Mouse (Mus musculus) frontal cortex, postnatal 10 days (tissue): ENCODE results near the gene Gm10799.
"Not testable (repeated sequence)": the region's sequence is repeated elsewhere in the genome, so short reads cannot be mapped to it uniquely, and the experiment has no call there.

Source experiments
- DNase-seq, 2 experiments: peaks; one replicate each; pipeline ENCODE4 v3.0.0; 2022; ENCODE audit warnings: low spot score in 2 of 2, mixed read lengths in 1 of 2

Gene Gm10799

GRCm38 (mm10) chr2:104069704-104070185, 1.4 kb upstream of the Gm10799 start, which contains the start of gene Cd59b:
Gene Cd59b, plus strand, starts transcription at chr2:104069849.
- no peak for DNase-seq

GRCm38 (mm10) chr2:104065526-104065925, 2.8 kb downstream of the Gm10799 start, which contains the start of gene Gm10912:
Gene Gm10912, plus strand, starts transcription at chr2:104065826.
- not testable (repeated sequence) for DNase-seq

GRCm38 (mm10) chr2:104064152-104064551, 4.2 kb downstream of the Gm10799 start:
- no peak for DNase-seq

GRCm38 (mm10) chr2:104062665-104063064, 5.7 kb downstream of the Gm10799 start:
- DNase-seq: no peak

- no peak for DNase-seq
Observed at GRCm38 (mm10) chr2:104060996-104061395, 7.4 kb downstream of the Gm10799 start.

- no peak for DNase-seq
Observed at GRCm38 (mm10) chr2:104059786-104060185, 8.6 kb downstream of the Gm10799 start.

- DNase-seq: no peak
Observed at GRCm38 (mm10) chr2:104058954-104059353, 9.4 kb downstream of the Gm10799 start.

GRCm38 (mm10) chr2:104058381-104058780, 10.0 kb downstream of the Gm10799 start:
- no peak for DNase-seq

- DNase-seq: no peak
Observed at GRCm38 (mm10) chr2:104044479-104045080, 23.8 kb downstream of the Gm10799 start.

- DNase-seq: no peak
Observed at GRCm38 (mm10) chr2:104043624-104044478, 24.5 kb downstream of the Gm10799 start.

- DNase-seq: no peak
Observed at GRCm38 (mm10) chr2:104042766-104043165, 25.6 kb downstream of the Gm10799 start.

GRCm38 (mm10) chr2:104041632-104042031, 26.7 kb downstream of the Gm10799 start:
- DNase-seq: no peak

- DNase-seq: no peak
Observed at GRCm38 (mm10) chr2:104038236-104038635, 30.1 kb downstream of the Gm10799 start.

- DNase-seq: no peak
Observed at GRCm38 (mm10) chr2:104036316-104036715, 32.0 kb downstream of the Gm10799 start.

GRCm38 (mm10) chr2:104035595-104035994, 32.8 kb downstream of the Gm10799 start:
- DNase-seq: no peak

- peak in 1 of 2 experiments; percentile 54 for DNase-seq
Observed at GRCm38 (mm10) chr2:104034832-104035472, 33.4 kb downstream of the Gm10799 start.

GRCm38 (mm10) chr2:104032056-104032455, 36.3 kb downstream of the Gm10799 start:
- DNase-seq: no peak

GRCm38 (mm10) chr2:104030381-104030780, 38.0 kb downstream of the Gm10799 start:
- DNase-seq: no peak

- DNase-seq: no peak
Observed at GRCm38 (mm10) chr2:104029074-104029473, 39.3 kb downstream of the Gm10799 start.

- no peak for DNase-seq
Observed at GRCm38 (mm10) chr2:104028139-104028723, 40.1 kb downstream of the Gm10799 start, which contains the start of gene 4931422A03Rik. Gene 4931422A03Rik, minus strand, starts transcription at chr2:104028361.

- peak; percentile 76 to 79 for DNase-seq
Observed at GRCm38 (mm10) chr2:104027458-104028138, 40.8 kb downstream of the Gm10799 start, which contains the start of gene Fbxo3. Gene Fbxo3, plus strand, starts transcription at chr2:104027721.
